Mouse (Mus musculus) G1E (cell line): ENCODE data around the gene Rbms3. TPM values are rescaled to one million over a fixed set of nuclear protein-coding genes. Genes with fewer than 3 reads are reported as not detected.

Experiments used
- ATAC-seq: 2 replicates; pipeline ENCODE4 v1.8.0; 2016; ENCODE audit warnings: mild to moderate bottlenecking; ENCODE audit not compliant: insufficient number of reproducible peaks, poor library complexity, low FRiP score, severe bottlenecking; ENCODE audit errors: extremely low read depth
- DNase-seq: peaks from one replicate; pipeline ENCODE4 v3.0.0; 2012; ENCODE audit warnings: low spot score
- H3K27me3 ChIP-seq: 2 replicates; pipeline ENCODE4 v1.6.1; 2012; ENCODE audit warnings: mild to moderate bottlenecking, low read length, inconsistent platforms; ENCODE audit not compliant: insufficient read depth
- H3K36me3 ChIP-seq: replicated peaks from 2 replicates; pipeline ENCODE3; 2012; ENCODE audit warnings: mild to moderate bottlenecking, inconsistent platforms
- H3K4me1 ChIP-seq: 2 replicates; pipeline ENCODE4 v1.6.1; 2012; ENCODE audit warnings: low read depth, low read length, inconsistent platforms, mixed read lengths; ENCODE audit not compliant: insufficient read depth
- H3K4me3 ChIP-seq: 2 replicates; pipeline ENCODE4 v1.5.1; 2012; ENCODE audit warnings: low read depth, mild to moderate bottlenecking, inconsistent platforms, low read length, moderate library complexity, mixed read lengths
- H3K9me3 ChIP-seq: replicated peaks from 2 replicates; pipeline ENCODE4 v1.6.1; 2012; ENCODE audit warnings: inconsistent platforms
- CTCF ChIP-seq: IDR thresholded peaks from 2 replicates; pipeline ENCODE4 v1.5.1; 2012; ENCODE audit warnings: low read depth, low read length, inconsistent platforms, mixed read lengths
- GATA1 ChIP-seq: IDR thresholded peaks from 2 replicates; pipeline ENCODE4 v1.6.1; 2012; ENCODE audit warnings: borderline replicate concordance, low read length, inconsistent platforms, mixed read lengths
- GATA2 ChIP-seq: IDR thresholded peaks from 2 replicates; pipeline ENCODE4 v1.6.1; 2012; ENCODE audit warnings: low read depth, low read length, inconsistent platforms, borderline replicate concordance
- POLR2AphosphoS5 ChIP-seq: IDR thresholded peaks from 2 replicates; pipeline ENCODE4 v1.6.1; 2012; ENCODE audit warnings: low read depth, low read length, inconsistent platforms; ENCODE audit not compliant: insufficient replicate concordance
- TAL1 ChIP-seq: conservative IDR thresholded peaks from 2 replicates; pipeline ENCODE4 v1.6.1; 2012; ENCODE audit warnings: low read depth, low read length, inconsistent platforms, mixed read lengths
- polyA plus RNA-seq: library from polyadenylated mRNA; stranded (reverse); fragments of >175 nt; gene quantifications from 2 replicates; pipeline ENCODE4 v1.2.3, GENCODE M21; 2012
- total RNA-seq, 2 experiments: library from RNA; stranded (forward) in 1 of 2; stranded (reverse) in 1 of 2; fragments of 200-1000 nt in 1 of 2; fragments of >200 nt in 1 of 2; fragmentation: Nextera tagmentation in 1 of 2; gene quantifications; 2 replicates each; pipeline ENCODE4 v1.2.3; 2014 to 2017

Rbms3 gene
- total and polyA plus RNA-seq, 3 experiments: 0.16 TPM; not detected in 2

- no peak for ATAC-seq
- H3K4me3 ChIP-seq: no peak overlapping the region
Observed at GRCm38 (mm10) chr9:117018301-117018700, 611.4 kb downstream of the Rbms3 start.

GRCm38 (mm10) chr9:117016605-117017319 lies 613.0 kb downstream of the Rbms3 start:
- Histone ChIP-seq H3K4me3 (no peak overlapping the region), H3K36me3 (no peaks in the 10 kb centered on the region), H3K27me3 (no peaks in the 10 kb centered on the region), H3K9me3 (peaks cover 67% of the 10 kb centered on the region), H3K4me1 (no peaks in the 10 kb centered on the region)
- DNase-seq (no peak), ATAC-seq (no peak)
- TF ChIP-seq CTCF (no peak), GATA2 (no peak), GATA1 (no peak), POLR2AphosphoS5 (no peak), TAL1 (no peak)

More at GRCm38 (mm10) chr9:117018301-117018700, 611.4 kb downstream of the Rbms3 start:
- Histone ChIP-seq H3K4me1 (no peaks in the 10 kb centered on the region), H3K36me3 (no peaks in the 10 kb centered on the region), H3K27me3 (no peaks in the 10 kb centered on the region), H3K9me3 (peaks cover 72% of the 10 kb centered on the region)
- no peak for DNase-seq
- TF ChIP-seq GATA2 (no peak), CTCF (no peak), TAL1 (no peak), GATA1 (no peak), POLR2AphosphoS5 (no peak)

- Histone ChIP-seq H3K36me3 (no peaks in the 10 kb centered on the region), H3K27me3 (no peaks in the 10 kb centered on the region), H3K4me1 (no peaks in the 10 kb centered on the region), H3K4me3 (no peak overlapping the region), H3K9me3 (peaks cover 60% of the 10 kb centered on the region)
- no peak for DNase-seq
- TF ChIP-seq POLR2AphosphoS5 (no peak), GATA1 (no peak), GATA2 (no peak), CTCF (no peak), TAL1 (no peak)
- ATAC-seq: no peak
Observed at GRCm38 (mm10) chr9:117013386-117013785, 616.3 kb downstream of the Rbms3 start.

- Histone ChIP-seq H3K4me3 (no peak overlapping the region), H3K27me3 (no peaks in the 10 kb centered on the region), H3K9me3 (peaks cover 48% of the 10 kb centered on the region), H3K36me3 (no peaks in the 10 kb centered on the region), H3K4me1 (no peaks in the 10 kb centered on the region)
- ATAC-seq (no peak), DNase-seq (no peak)
- TF ChIP-seq TAL1: no peak
- no peak for TF ChIP-seq CTCF
- TF ChIP-seq GATA2: no peak
- TF ChIP-seq GATA1: no peak
- no peak for TF ChIP-seq POLR2AphosphoS5
Observed at GRCm38 (mm10) chr9:117010801-117011200, 618.9 kb downstream of the Rbms3 start.

GRCm38 (mm10) chr9:117008194-117008593 lies 621.5 kb downstream of the Rbms3 start:
- no peaks in the 10 kb centered on the region for H3K27me3 ChIP-seq

GRCm38 (mm10) chr9:117002083-117002482 lies 627.6 kb downstream of the Rbms3 start:
- no peak for ATAC-seq
- TF ChIP-seq GATA2 (no peak), TAL1 (no peak), POLR2AphosphoS5 (no peak), GATA1 (no peak), CTCF (no peak)
- Histone ChIP-seq H3K4me3 (no peak overlapping the region), H3K27me3 (no peaks in the 10 kb centered on the region), H3K36me3 (no peaks in the 10 kb centered on the region), H3K4me1 (no peaks in the 10 kb centered on the region), H3K9me3 (peaks cover 33% of the 10 kb centered on the region)
- no peak for DNase-seq

More at GRCm38 (mm10) chr9:117008194-117008593, 621.5 kb downstream of the Rbms3 start:
- peaks cover 37% of the 10 kb centered on the region for H3K9me3 ChIP-seq
- DNase-seq (no peak), ATAC-seq (no peak)
- no peaks in the 10 kb centered on the region for H3K36me3 ChIP-seq
- no peaks in the 10 kb centered on the region for H3K4me1 ChIP-seq
- no peak overlapping the region for H3K4me3 ChIP-seq
- TF ChIP-seq CTCF (no peak), GATA2 (no peak), TAL1 (no peak), GATA1 (no peak), POLR2AphosphoS5 (no peak)
